Mouse (Mus musculus) kidney, adult 2 months (tissue): ENCODE measurements around the gene Cenpp. TPM values are rescaled to one million over a fixed set of nuclear protein-coding genes. Genes with fewer than 3 reads are reported as not detected.

Source experiments
- DNase-seq: peaks from one replicate; pipeline ENCODE4 v3.0.0; 2021
- H3K27ac ChIP-seq: fragments of 200-500 bp; 2 replicates; pipeline ENCODE4 v1.5.1; 2012; ENCODE audit warnings: low read depth, low read length, control low read depth, inconsistent platforms; ENCODE audit not compliant: insufficient read depth
- H3K27me3 ChIP-seq: fragments of 200-500 bp; replicated peaks from 2 replicates; pipeline ENCODE4 v1.6.1; 2012; ENCODE audit warnings: mild to moderate bottlenecking, moderate library complexity, low read length, inconsistent platforms; ENCODE audit not compliant: control insufficient read depth, insufficient read depth
- H3K36me3 ChIP-seq: fragments of 200-500 bp; 2 replicates; pipeline ENCODE4 v1.6.1; 2012; ENCODE audit warnings: mild to moderate bottlenecking, moderate library complexity, low read length, inconsistent platforms; ENCODE audit not compliant: control insufficient read depth, insufficient read depth
- H3K4me1 ChIP-seq: fragments of 200-500 bp; 2 replicates; pipeline ENCODE4 v1.6.1; 2011; ENCODE audit warnings: low read length; ENCODE audit not compliant: control insufficient read depth, insufficient read depth
- H3K4me3 ChIP-seq: fragments of 200-500 bp; 2 replicates; pipeline ENCODE4 v1.5.1; 2011; ENCODE audit warnings: mild to moderate bottlenecking, low read depth, low read length, control low read depth; ENCODE audit not compliant: insufficient read depth
- CTCF ChIP-seq: fragments of 200-500 bp; conservative IDR thresholded peaks from 2 replicates; pipeline ENCODE4 v1.5.1; 2011; ENCODE audit warnings: low read depth, mild to moderate bottlenecking, control low read depth, low read length, moderate library complexity, mixed read lengths; ENCODE audit not compliant: insufficient read depth, insufficient read length
- POLR2A ChIP-seq: fragments of 200-500 bp; IDR thresholded peaks from one replicate; pipeline ENCODE4 v1.6.1; 2011; ENCODE audit warnings: low read depth, low read length, control low read depth
- WGBS: fragments of 180-500 bp; shearing (Covaris S2); methylation state at CpG from one replicate; pipeline ENCODE4 v1.1.7; 2018; 5-methylcytosine and 5-hydroxymethylcytosine counted together
- polyA plus RNA-seq: library from polyadenylated mRNA; depleted of rRNA; stranded (reverse); fragments of >200 nt; gene quantifications from 2 replicates; pipeline ENCODE4 v1.2.3, GENCODE M21; 2012

The Cenpp gene
- polyA plus RNA-seq, 1 experiment: 0.17 TPM

DNA sequence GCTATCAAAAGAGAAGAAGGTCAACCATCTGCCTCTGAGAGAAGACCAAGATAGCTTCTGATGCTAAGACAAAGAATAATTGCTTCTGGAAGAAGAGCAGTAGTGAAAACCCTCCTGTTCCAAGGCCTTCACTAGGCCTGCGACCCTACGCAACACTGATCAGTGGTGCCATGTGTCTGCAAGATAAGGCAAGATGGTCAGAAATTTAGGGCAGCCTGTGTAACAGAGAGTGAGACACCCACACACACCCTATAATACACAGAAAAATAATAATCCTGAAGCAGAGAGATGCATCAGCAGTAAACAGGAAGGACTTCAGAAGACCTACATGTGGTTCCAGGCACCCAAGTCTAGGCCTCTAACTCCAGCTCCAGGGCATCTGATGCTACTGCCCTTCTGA lies 12.6 kb downstream of the Cenpp start:
- Histone ChIP-seq H3K27ac (no peak overlapping the region), H3K4me3 (no peak overlapping the region), H3K4me1 (no peaks in the 10 kb centered on the region), H3K36me3 (no peaks in the 10 kb centered on the region), H3K27me3 (no peaks in the 10 kb centered on the region)
- DNase-seq: no peak
- WGBS: 94% methylated on average over 2 of the region's 2 CpGs
- TF ChIP-seq CTCF (no peak), POLR2A (no peak)

- 95% methylated on average over 2 of the region's 2 CpGs for WGBS
- TF ChIP-seq POLR2A: no peak
- no peak for TF ChIP-seq CTCF
- no peaks in the 10 kb centered on the region for H3K36me3 ChIP-seq
- no peak overlapping the region for H3K27ac ChIP-seq
- H3K4me1 ChIP-seq: no peaks in the 10 kb centered on the region
- no peak overlapping the region for H3K4me3 ChIP-seq
- no peaks in the 10 kb centered on the region for H3K27me3 ChIP-seq
- DNase-seq: no peak
Measured at GRCm38 (mm10) chr13:49629076-49629475, 23.5 kb downstream of the Cenpp start.

DNA sequence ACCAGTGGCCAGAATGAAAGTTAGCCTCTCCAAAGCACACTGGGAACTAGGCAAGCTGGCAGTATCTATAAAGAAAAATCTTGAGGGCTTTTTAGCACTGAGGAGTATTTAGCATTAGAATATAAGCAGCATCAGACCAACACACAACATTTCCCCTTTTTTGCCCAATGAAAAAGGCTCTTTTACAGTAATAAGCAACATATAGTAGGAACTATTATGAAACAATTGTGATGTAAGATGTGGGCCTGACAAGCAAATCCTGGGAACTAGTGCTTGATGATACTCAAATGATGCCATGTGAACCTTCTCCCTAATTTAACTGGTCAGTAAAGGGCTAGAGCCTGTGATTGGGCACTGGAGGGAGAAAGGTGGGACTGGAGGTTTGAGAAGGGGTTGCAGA lies 24.4 kb downstream of the Cenpp start:
- no peak overlapping the region for H3K4me3 ChIP-seq
- H3K36me3 ChIP-seq: no peaks in the 10 kb centered on the region
- TF ChIP-seq POLR2A (no peak), CTCF (no peak)
- H3K27me3 ChIP-seq: no peaks in the 10 kb centered on the region
- no peak overlapping the region for H3K27ac ChIP-seq
- H3K4me1 ChIP-seq: no peaks in the 10 kb centered on the region
- DNase-seq: no peak

GRCm38 (mm10) chr13:49623216-49623615 lies 29.4 kb downstream of the Cenpp start:
- H3K4me3 ChIP-seq: no peak overlapping the region
- no peak for TF ChIP-seq CTCF
- no peak for TF ChIP-seq POLR2A
- WGBS: 44% methylated on average over 1 of the region's 1 CpGs

GRCm38 (mm10) chr13:49618365-49618764 lies 34.2 kb downstream of the Cenpp start:
- no peak overlapping the region for H3K4me3 ChIP-seq
- TF ChIP-seq POLR2A (no peak), CTCF (no peak)
- no peaks in the 10 kb centered on the region for H3K36me3 ChIP-seq
- no peak for DNase-seq
- no peaks in the 10 kb centered on the region for H3K4me1 ChIP-seq
- H3K27ac ChIP-seq: no peak overlapping the region
- H3K27me3 ChIP-seq: no peaks in the 10 kb centered on the region

More at GRCm38 (mm10) chr13:49623216-49623615, 29.4 kb downstream of the Cenpp start:
- Histone ChIP-seq H3K27ac (no peak overlapping the region), H3K27me3 (no peaks in the 10 kb centered on the region), H3K36me3 (no peaks in the 10 kb centered on the region), H3K4me1 (no peaks in the 10 kb centered on the region)
- DNase-seq: no peak

GRCm38 (mm10) chr13:49617021-49617420 lies 35.6 kb downstream of the Cenpp start:
- Histone ChIP-seq H3K4me1 (no peaks in the 10 kb centered on the region), H3K36me3 (no peaks in the 10 kb centered on the region), H3K4me3 (no peak overlapping the region), H3K27me3 (no peaks in the 10 kb centered on the region), H3K27ac (no peak overlapping the region)
- DNase-seq: no peak
- TF ChIP-seq CTCF (no peak), POLR2A (no peak)
- 97% methylated on average over 3 of the region's 3 CpGs for WGBS

DNA sequence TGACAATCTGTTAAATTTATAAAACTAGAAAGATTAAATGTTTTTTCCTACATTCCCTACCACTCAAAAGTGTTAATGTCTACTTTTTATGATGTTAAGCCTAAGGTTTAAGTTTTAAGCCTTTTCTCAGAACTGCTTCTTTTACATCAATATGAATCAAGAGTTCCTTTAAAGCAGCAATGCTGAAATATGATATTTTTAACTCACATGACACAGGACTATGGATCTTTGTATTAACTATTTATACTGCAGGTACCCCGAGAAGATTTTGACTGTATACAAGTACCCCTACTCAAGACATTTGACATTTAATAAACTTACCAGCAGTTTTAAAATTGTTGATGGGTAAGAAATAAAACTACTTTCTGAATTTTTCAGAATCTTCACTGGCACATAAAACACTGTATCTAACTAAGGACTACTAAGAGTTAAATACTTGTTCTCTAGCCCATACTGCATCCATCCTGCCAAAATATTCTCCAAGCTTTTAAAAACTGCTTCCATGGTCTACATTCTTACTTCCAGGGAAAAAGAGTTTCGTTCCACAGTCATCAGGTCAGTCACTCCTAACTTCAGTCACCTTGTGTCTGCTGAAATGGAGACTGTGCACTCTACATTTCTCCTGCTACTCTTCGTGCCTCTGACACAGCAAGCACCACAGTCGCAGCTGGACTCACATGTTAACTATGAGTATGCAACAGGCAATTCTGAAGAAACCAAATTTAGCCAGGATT lies 43.8 kb downstream of the Cenpp start:
- peak overlapping the region; percentile 41 for H3K4me3 ChIP-seq
- WGBS: 71% methylated on average over 4 of the region's 4 CpGs
- no peaks in the 10 kb centered on the region for H3K36me3 ChIP-seq
- no peaks in the 10 kb centered on the region for H3K27me3 ChIP-seq
- no peak overlapping the region for H3K27ac ChIP-seq
- TF ChIP-seq POLR2A: no peak
- TF ChIP-seq CTCF: no peak
- H3K4me1 ChIP-seq: no peaks in the 10 kb centered on the region
- no peak for DNase-seq
